Mouse (Mus musculus) intestine, postnatal 0 days (tissue): ENCODE results near the gene Zbtb16. TPM values are rescaled to one million over a fixed set of nuclear protein-coding genes. Genes with fewer than 3 reads are reported as not detected.

ENCODE experiments used
- ATAC-seq: fragments of 200-750 bp; cut with Nextera tagmentation; 2 replicates; pipeline ENCODE4 v1.8.0; 2017; ENCODE audit warnings: mild to moderate bottlenecking, moderate TSS enrichment, moderate library complexity
- H3K27ac ChIP-seq: fragments of 300-500 bp; sonication (generic); 2 replicates; pipeline ENCODE4 v1.5.1; 2014; ENCODE audit warnings: mild to moderate bottlenecking, low read depth, low read length, moderate library complexity
- H3K27me3 ChIP-seq: fragments of 300-500 bp; sonication (generic); replicated peaks from 2 replicates; pipeline ENCODE4 v1.6.1; 2014; ENCODE audit warnings: low read length, mixed read lengths; ENCODE audit not compliant: control insufficient read depth, insufficient read depth
- H3K36me3 ChIP-seq: fragments of 300-500 bp; sonication (generic); 2 replicates; pipeline ENCODE4 v1.6.1; 2014; ENCODE audit warnings: mild to moderate bottlenecking, moderate library complexity; ENCODE audit not compliant: control insufficient read depth, insufficient read depth
- H3K4me1 ChIP-seq: fragments of 300-500 bp; sonication (generic); replicated peaks from 2 replicates; pipeline ENCODE4 v1.6.1; 2014; ENCODE audit warnings: antibody characterized with exemption, low read length, mixed read lengths; ENCODE audit not compliant: control insufficient read depth, insufficient read depth
- H3K4me2 ChIP-seq: fragments of 300-500 bp; sonication (generic); replicated peaks from 2 replicates; pipeline ENCODE4 v1.6.1; 2014; ENCODE audit warnings: low read depth, mild to moderate bottlenecking, moderate library complexity
- H3K4me3 ChIP-seq: fragments of 300-500 bp; sonication (generic); 2 replicates; pipeline ENCODE4 v1.5.1; 2014; ENCODE audit warnings: low read depth, low read length
- H3K9ac ChIP-seq: fragments of 300-500 bp; sonication (generic); 2 replicates; pipeline ENCODE4 v1.6.1; 2014; ENCODE audit warnings: mild to moderate bottlenecking, low read depth, low read length
- H3K9me3 ChIP-seq: fragments of 300-500 bp; sonication (generic); 2 replicates; pipeline ENCODE4 v1.6.1; 2016; ENCODE audit warnings: mixed run types; ENCODE audit not compliant: control insufficient read depth
- CTCF ChIP-seq: sonication (generic); IDR thresholded peaks from 2 replicates; pipeline ENCODE4 v1.5.1; 2016; ENCODE audit warnings: low read depth, mild to moderate bottlenecking, control low read depth, antibody characterized with exemption, moderate library complexity
- WGBS: fragments of 180-500 bp; shearing (Covaris S2); extraction: QIAGEN DNeasy Blood & Tissue Kit; methylation state at CpG from one replicate; pipeline ENCODE4 v1.1.7; 2014; 5-methylcytosine and 5-hydroxymethylcytosine counted together
- polyA plus RNA-seq: library from polyadenylated mRNA; unstranded; fragments of >200 nt; fragmentation: Nextera tagmentation; extraction: Ambion mirVana; gene quantifications from 2 replicates; pipeline ENCODE4 v1.2.1, GENCODE M21; 2015

The Zbtb16 gene
- polyA plus RNA-seq: 0.61 and 0.91 TPM in 2 replicates

GRCm38 (mm10) chr9:48835631-48836565 is at the start of gene Zbtb16:
Zbtb16 (minus strand) TSS chr9:48836222.
- peak within 1 kb of the TSS; percentile 69 for H3K9ac ChIP-seq
- WGBS: under 1% methylated on average over 73 of the region's 78 CpGs
- H3K4me1 ChIP-seq: no peaks in the 10 kb centered on the region
- ATAC-seq: peak; percentile 75
- H3K9me3 ChIP-seq: no peaks in the 10 kb centered on the region
- peak within 1 kb of the TSS; percentile 71 for H3K4me3 ChIP-seq
- peak within 1 kb of the TSS; percentile 50 for H3K27ac ChIP-seq
- H3K36me3 ChIP-seq: peaks cover 12% of the 10 kb centered on the region; the same call in 1 of the 2 replicates
- peak; percentile 60 for TF ChIP-seq CTCF
- H3K4me2 ChIP-seq: peak within 1 kb of the TSS; percentile 90
- H3K27me3 ChIP-seq: peaks cover 61% of the 10 kb centered on the region

- no peak overlapping the region for H3K27ac ChIP-seq
- no peak overlapping the region for H3K4me2 ChIP-seq
- no peaks in the 10 kb centered on the region for H3K27me3 ChIP-seq
- no peaks in the 10 kb centered on the region for H3K9me3 ChIP-seq
- WGBS: 85% methylated on average over 8 of the region's 8 CpGs
- TF ChIP-seq CTCF: no peak
- H3K36me3 ChIP-seq: no peaks in the 10 kb centered on the region
- no peak for ATAC-seq
- H3K9ac ChIP-seq: no peak overlapping the region
- no peak overlapping the region for H3K4me3 ChIP-seq
- H3K4me1 ChIP-seq: no peaks in the 10 kb centered on the region
Observed at GRCm38 (mm10) chr9:48872896-48873295, 36.9 kb upstream of the Zbtb16 start.

GRCm38 (mm10) chr9:48866523-48867121 is 30.6 kb upstream of the Zbtb16 start:
- no peak for TF ChIP-seq CTCF

GRCm38 (mm10) chr9:48865235-48865634 is 29.2 kb upstream of the Zbtb16 start:
- H3K4me2 ChIP-seq: no peak overlapping the region
- no peak for TF ChIP-seq CTCF
- WGBS: 31% methylated on average over 9 of the region's 9 CpGs
- H3K27me3 ChIP-seq: no peaks in the 10 kb centered on the region
- H3K9me3 ChIP-seq: no peaks in the 10 kb centered on the region
- H3K36me3 ChIP-seq: no peaks in the 10 kb centered on the region
- H3K9ac ChIP-seq: no peak overlapping the region
- no peak overlapping the region for H3K27ac ChIP-seq
- 0 out of 2 replicates have a peak, but pooled peaks cover 4% of the 10 kb centered on the region for H3K4me1 ChIP-seq
- no peak for ATAC-seq
- no peak overlapping the region for H3K4me3 ChIP-seq

More at GRCm38 (mm10) chr9:48866523-48867121, 30.6 kb upstream of the Zbtb16 start:
- Histone ChIP-seq H3K27me3 (no peaks in the 10 kb centered on the region), H3K4me2 (no peak overlapping the region), H3K4me1 (no peaks in the 10 kb centered on the region), H3K9ac (no peak overlapping the region), H3K27ac (no peak overlapping the region), H3K4me3 (no peak overlapping the region), H3K36me3 (no peaks in the 10 kb centered on the region), H3K9me3 (no peaks in the 10 kb centered on the region)
- 64% methylated on average over 12 of the region's 12 CpGs for WGBS
- ATAC-seq: no peak

GRCm38 (mm10) chr9:48861481-48861880 is 25.5 kb upstream of the Zbtb16 start:
- WGBS: 92% methylated on average over 10 of the region's 10 CpGs

GRCm38 (mm10) chr9:48860526-48860845 is 24.5 kb upstream of the Zbtb16 start:
- no peaks in the 10 kb centered on the region for H3K9me3 ChIP-seq
- H3K4me1 ChIP-seq: 0 out of 2 replicates have a peak, but pooled peaks cover 5% of the 10 kb centered on the region

More at GRCm38 (mm10) chr9:48861481-48861880, 25.5 kb upstream of the Zbtb16 start:
- no peaks in the 10 kb centered on the region for H3K9me3 ChIP-seq
- H3K4me1 ChIP-seq: 0 out of 2 replicates have a peak, but pooled peaks cover 5% of the 10 kb centered on the region
- H3K27me3 ChIP-seq: no peaks in the 10 kb centered on the region
- no peak for TF ChIP-seq CTCF
- H3K36me3 ChIP-seq: no peaks in the 10 kb centered on the region
- no peak overlapping the region for H3K9ac ChIP-seq
- no peak overlapping the region for H3K27ac ChIP-seq
- ATAC-seq: no peak
- H3K4me2 ChIP-seq: no peak overlapping the region
- H3K4me3 ChIP-seq: no peak overlapping the region

More at GRCm38 (mm10) chr9:48860526-48860845, 24.5 kb upstream of the Zbtb16 start:
- H3K4me3 ChIP-seq: no peak overlapping the region
- WGBS: 2% methylated on average over 6 of the region's 6 CpGs
- peak; percentile 97 for TF ChIP-seq CTCF
- no peaks in the 10 kb centered on the region for H3K27me3 ChIP-seq
- H3K4me2 ChIP-seq: no peak overlapping the region
- H3K36me3 ChIP-seq: no peaks in the 10 kb centered on the region
- H3K9ac ChIP-seq: no peak overlapping the region
- peak; percentile 66; the same call in 1 of the 2 replicates for ATAC-seq
- no peak overlapping the region for H3K27ac ChIP-seq
